Mouse (Mus musculus): ENCODE data around the gene Hist3h2a. TPM values are rescaled to one million over a fixed set of nuclear protein-coding genes. Genes with fewer than 3 reads are reported as not detected.

Gene Hist3h2a
- polyA plus RNA-seq, 1 experiment from 2014 or later = 26.4 TPM

DNA sequence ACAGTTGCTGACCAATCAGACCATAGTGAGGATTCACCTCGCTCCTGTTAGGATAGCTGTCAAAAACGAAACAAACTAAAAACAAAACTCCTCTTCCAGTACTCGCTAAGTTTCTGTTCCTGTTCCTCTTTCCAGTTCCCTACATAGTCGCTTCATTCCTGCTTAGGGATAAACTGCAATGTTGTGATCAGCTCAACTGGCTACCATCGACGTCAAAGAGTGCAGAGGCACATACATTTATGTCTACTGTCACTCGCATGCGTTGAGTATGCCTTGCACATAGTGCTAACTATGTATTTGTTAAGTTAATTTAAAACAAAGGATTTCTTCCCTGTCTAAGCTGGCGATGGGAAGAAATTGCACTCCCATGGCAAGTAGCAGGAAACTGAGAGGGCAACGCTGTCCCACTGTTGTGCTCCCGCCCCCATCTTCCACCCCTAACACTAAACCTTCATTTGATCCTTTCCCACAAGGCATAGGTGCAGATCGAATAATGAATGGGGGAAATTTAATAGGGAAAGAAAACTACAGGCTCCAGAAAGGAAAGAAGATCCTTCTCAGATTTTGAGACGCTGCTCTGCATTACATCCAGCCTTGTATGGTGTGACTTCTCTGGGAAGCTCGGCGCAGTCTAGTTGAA, 4.8 kb downstream of the Hist3h2a start:
- Histone ChIP-seq H3K4me1 (peaks cover 36% of the 10 kb centered on the region), H3K9ac (peak overlapping the region; percentile 76), H3K27ac (replicated peaks) (peak overlapping the region; percentile 24; the same call in 1 of the 2 replicates), H3K27me3 (replicated peaks) (peaks cover 33% of the 10 kb centered on the region), H3K4me2 (peak overlapping the region; percentile 85), H3K9me3 (peaks cover 9% of the 10 kb centered on the region; the same call in 1 of the 2 replicates), H3K36me3 (peaks cover 16% of the 10 kb centered on the region), H3K4me3 (peak overlapping the region; percentile 63)
- ATAC-seq (ENCODE audit: extremely low read depth, insufficient number of reproducible peaks, low FRiP score, low TSS enrichment) = no peak
- WGBS = 35% methylated on average over 15 of the region's 15 CpGs

DNA sequence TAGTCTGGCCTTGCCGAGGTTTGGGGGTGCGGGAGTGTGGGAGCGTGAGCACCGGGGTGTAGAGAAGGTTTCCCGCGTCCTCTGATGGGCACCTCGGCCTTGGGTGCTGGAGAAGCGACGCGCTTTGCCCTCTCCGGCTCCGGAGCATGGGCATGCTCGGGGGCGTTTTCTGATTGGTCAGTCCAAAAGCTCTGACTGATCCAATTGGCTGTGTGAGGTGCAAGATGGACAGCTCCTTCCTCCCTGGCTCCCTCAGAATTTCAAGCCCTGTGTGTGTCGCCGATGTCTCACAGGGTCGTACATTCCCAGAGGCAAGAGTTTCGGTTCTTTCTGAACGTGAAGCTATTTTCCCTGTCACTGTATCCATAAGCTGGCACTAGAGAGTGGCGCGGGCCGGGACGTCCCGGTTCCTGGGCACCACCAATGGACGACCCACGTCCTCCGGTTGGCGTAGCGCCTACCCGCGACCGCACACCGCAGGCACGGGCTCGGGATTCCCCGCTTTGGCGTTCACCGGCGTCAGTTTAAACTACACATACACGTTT, 5.5 kb downstream of the Hist3h2a start:
- H3K9ac ChIP-seq = peak overlapping the region; percentile 76
- ATAC-seq (ENCODE audit: extremely low read depth, insufficient number of reproducible peaks, low FRiP score, low TSS enrichment) = no peak; the same call in 1 of the 2 replicates
- peaks cover 9% of the 10 kb centered on the region; the same call in 1 of the 2 replicates for H3K9me3 ChIP-seq
- peaks cover 16% of the 10 kb centered on the region for H3K36me3 ChIP-seq
- peaks cover 35% of the 10 kb centered on the region for H3K27me3 ChIP-seq (replicated peaks)
- H3K4me3 ChIP-seq = peak overlapping the region; percentile 63
- 3% methylated on average over 40 of the region's 40 CpGs for WGBS
- peak overlapping the region; percentile 85 for H3K4me2 ChIP-seq
- peak overlapping the region; percentile 53; the same call in 1 of the 2 replicates for H3K27ac ChIP-seq (replicated peaks)
- peaks cover 41% of the 10 kb centered on the region for H3K4me1 ChIP-seq

GRCm38 (mm10) chr11:58961364-58962177, 7.1 kb downstream of the Hist3h2a start:
- Histone ChIP-seq H3K4me1 (peaks cover 43% of the 10 kb centered on the region), H3K36me3 (peaks cover 16% of the 10 kb centered on the region), H3K4me3 (peak overlapping the region; percentile 20; the same call in 1 of the 2 replicates), H3K4me2 (peak overlapping the region; percentile 22), H3K9ac (no peak overlapping the region), H3K27me3 (replicated peaks) (peaks cover 35% of the 10 kb centered on the region), H3K27ac (replicated peaks) (no peak overlapping the region), H3K9me3 (peaks cover 9% of the 10 kb centered on the region; the same call in 1 of the 2 replicates)
- WGBS = 47% methylated on average over 50 of the region's 50 CpGs
- ATAC-seq (ENCODE audit: extremely low read depth, insufficient number of reproducible peaks, low FRiP score, low TSS enrichment) = no peak

GRCm38 (mm10) chr11:58963543-58963942, 9.1 kb downstream of the Hist3h2a start:
- Histone ChIP-seq H3K9ac (no peak overlapping the region), H3K9me3 (peaks cover 9% of the 10 kb centered on the region; the same call in 1 of the 2 replicates), H3K4me2 (no peak overlapping the region), H3K27ac (replicated peaks) (no peak overlapping the region), H3K4me3 (no peak overlapping the region), H3K4me1 (peaks cover 35% of the 10 kb centered on the region), H3K27me3 (replicated peaks) (peaks cover 35% of the 10 kb centered on the region), H3K36me3 (no peaks in the 10 kb centered on the region)
- ATAC-seq (ENCODE audit: extremely low read depth, insufficient number of reproducible peaks, low FRiP score, low TSS enrichment) = no peak
- 34% methylated on average over 17 of the region's 17 CpGs for WGBS

DNA sequence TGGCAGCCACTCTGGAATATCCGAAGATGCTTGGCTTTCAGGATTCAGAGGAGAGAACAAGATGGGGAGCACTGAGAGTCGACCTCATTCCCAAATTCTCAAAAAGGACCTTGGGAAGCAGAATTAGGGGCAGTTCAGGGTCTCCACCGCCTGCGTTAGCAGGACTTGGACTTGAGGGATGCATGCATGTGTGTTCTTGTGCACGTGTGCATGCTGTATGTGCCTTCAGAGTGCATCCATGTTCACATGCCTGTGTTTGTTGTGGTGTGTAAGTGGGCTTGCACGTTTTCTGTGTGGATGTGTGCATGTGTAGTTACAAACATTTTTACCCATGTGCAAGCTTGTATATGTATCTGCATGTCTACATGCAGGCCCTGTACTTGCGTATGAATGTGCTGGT, 9.7 kb downstream of the Hist3h2a start:
- Histone ChIP-seq H3K4me3 (no peak overlapping the region), H3K9me3 (peaks cover 9% of the 10 kb centered on the region; the same call in 1 of the 2 replicates), H3K36me3 (0 out of 2 replicates have a peak, but pooled peaks cover 2% of the 10 kb centered on the region), H3K27me3 (replicated peaks) (peaks cover 35% of the 10 kb centered on the region), H3K4me1 (peaks cover 35% of the 10 kb centered on the region), H3K9ac (no peak overlapping the region), H3K4me2 (no peak overlapping the region), H3K27ac (replicated peaks) (no peak overlapping the region)
- 75% methylated on average over 7 of the region's 7 CpGs for WGBS
- no peak for ATAC-seq (ENCODE audit: extremely low read depth, insufficient number of reproducible peaks, low FRiP score, low TSS enrichment)

DNA sequence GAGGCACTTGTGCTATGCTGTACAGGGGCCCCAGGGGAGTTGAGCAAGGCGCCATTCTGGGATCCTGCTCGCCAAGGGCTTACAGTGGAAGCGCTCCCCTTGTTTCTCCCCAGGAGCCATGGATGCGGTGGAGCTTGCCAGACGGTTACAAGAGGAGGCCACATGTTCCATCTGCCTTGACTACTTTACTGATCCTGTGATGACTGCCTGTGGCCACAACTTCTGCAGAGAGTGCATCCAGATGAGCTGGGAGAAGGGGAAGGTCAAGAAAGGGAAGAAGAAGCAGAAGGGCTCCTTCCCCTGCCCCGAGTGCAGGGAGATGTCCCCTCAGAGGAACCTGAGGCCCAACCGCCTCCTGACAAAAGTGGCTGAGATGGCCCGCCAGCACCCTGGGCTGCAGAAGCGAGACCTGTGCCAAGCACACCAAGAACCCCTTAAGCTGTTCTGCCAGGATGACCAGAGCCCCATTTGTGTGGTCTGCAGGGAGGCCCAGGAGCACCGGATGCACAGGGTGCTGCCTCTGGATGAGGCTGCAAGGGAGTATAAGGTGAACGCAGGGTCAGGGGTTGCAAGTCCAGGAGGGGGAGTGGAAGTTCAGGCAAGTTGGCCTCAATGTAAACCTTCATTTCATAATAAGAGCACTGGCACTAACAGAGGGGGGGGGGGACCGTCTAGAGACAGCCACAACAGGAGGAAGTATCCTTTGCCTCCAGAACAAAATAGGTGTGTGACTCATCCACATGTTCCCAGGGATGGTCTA, 10.7 kb downstream of the Hist3h2a start:
- Histone ChIP-seq H3K4me1 (peaks cover 34% of the 10 kb centered on the region), H3K27me3 (replicated peaks) (peaks cover 35% of the 10 kb centered on the region), H3K36me3 (peaks cover 10% of the 10 kb centered on the region; the same call in 1 of the 2 replicates), H3K9ac (peak overlapping the region; percentile 28; the same call in 1 of the 2 replicates), H3K27ac (replicated peaks) (no peak overlapping the region), H3K4me2 (0 out of 2 replicates have a peak overlapping the region, but pooled peaks have one; percentile 15), H3K9me3 (peaks cover 9% of the 10 kb centered on the region; the same call in 1 of the 2 replicates), H3K4me3 (no peak overlapping the region)
- WGBS = 36% methylated on average over 12 of the region's 12 CpGs
- no peak for ATAC-seq (ENCODE audit: extremely low read depth, insufficient number of reproducible peaks, low FRiP score, low TSS enrichment)

DNA sequence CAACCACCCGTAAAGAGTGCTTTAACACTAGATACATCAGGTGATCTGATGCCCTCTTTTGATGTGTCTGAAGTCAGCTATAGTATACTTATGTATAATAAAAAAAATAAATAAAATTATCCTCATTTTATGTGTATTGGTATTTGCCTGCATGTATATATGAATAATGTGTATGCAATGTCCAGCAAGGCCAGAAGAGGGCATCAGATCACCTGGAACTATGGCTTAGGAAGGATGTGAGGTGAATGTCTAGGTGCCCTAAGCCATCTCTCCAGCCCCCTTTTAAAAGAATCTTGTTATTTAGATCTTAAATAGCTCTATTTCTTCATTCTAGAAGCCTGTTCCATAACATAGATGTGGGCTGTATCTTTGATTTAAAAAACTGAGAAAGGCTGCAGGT, 12.9 kb downstream of the Hist3h2a start:
- H3K27me3 ChIP-seq (replicated peaks) = peaks cover 21% of the 10 kb centered on the region
- no peak overlapping the region for H3K4me2 ChIP-seq
- H3K36me3 ChIP-seq = peaks cover 25% of the 10 kb centered on the region
- no peak overlapping the region for H3K4me3 ChIP-seq
- ATAC-seq (ENCODE audit: extremely low read depth, insufficient number of reproducible peaks, low FRiP score, low TSS enrichment) = no peak
- H3K9me3 ChIP-seq = no peaks in the 10 kb centered on the region
- H3K27ac ChIP-seq (replicated peaks) = no peak overlapping the region
- H3K9ac ChIP-seq = no peak overlapping the region
- H3K4me1 ChIP-seq = peaks cover 44% of the 10 kb centered on the region
- WGBS = 94% methylated on average over 1 of the region's 1 CpGs

DNA sequence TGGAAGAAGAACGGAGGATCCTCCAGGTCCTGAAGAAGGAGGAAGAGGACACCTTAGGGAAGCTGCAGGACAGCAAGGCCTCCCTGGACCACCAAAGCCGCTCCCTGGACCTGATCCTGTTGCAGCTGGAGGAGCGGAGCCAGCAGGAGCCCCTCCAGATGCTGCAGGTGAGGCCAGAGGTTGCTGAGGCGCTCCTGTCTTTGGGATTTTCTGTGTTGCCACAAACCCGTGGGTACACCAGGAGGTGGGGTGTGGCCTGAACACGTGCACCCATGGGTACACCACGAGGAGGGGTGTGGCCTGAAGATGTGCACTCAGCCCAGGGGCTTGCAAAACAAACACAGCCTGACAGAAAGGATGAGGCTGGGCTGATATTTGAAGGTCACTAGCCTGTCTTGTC, 14.1 kb downstream of the Hist3h2a start:
- Histone ChIP-seq H3K9me3 (no peaks in the 10 kb centered on the region), H3K9ac (no peak overlapping the region), H3K4me2 (no peak overlapping the region), H3K27me3 (replicated peaks) (peaks cover 9% of the 10 kb centered on the region), H3K4me1 (peaks cover 44% of the 10 kb centered on the region), H3K4me3 (no peak overlapping the region), H3K27ac (replicated peaks) (no peak overlapping the region), H3K36me3 (peaks cover 29% of the 10 kb centered on the region)
- WGBS = 77% methylated on average over 7 of the region's 7 CpGs
- no peak for ATAC-seq (ENCODE audit: extremely low read depth, insufficient number of reproducible peaks, low FRiP score, low TSS enrichment)

GRCm38 (mm10) chr11:58969027-58969426, 14.5 kb downstream of the Hist3h2a start:
- Histone ChIP-seq H3K27me3 (replicated peaks) (peaks cover 4% of the 10 kb centered on the region; the same call in 1 of the 2 replicates), H3K4me2 (no peak overlapping the region), H3K9me3 (no peaks in the 10 kb centered on the region), H3K4me3 (no peak overlapping the region), H3K4me1 (peaks cover 43% of the 10 kb centered on the region), H3K27ac (replicated peaks) (no peak overlapping the region), H3K9ac (peak overlapping the region; percentile 33; the same call in 1 of the 2 replicates), H3K36me3 (peaks cover 29% of the 10 kb centered on the region)
- no peak for ATAC-seq (ENCODE audit: extremely low read depth, insufficient number of reproducible peaks, low FRiP score, low TSS enrichment)
- WGBS = 58% methylated on average over 8 of the region's 8 CpGs

GRCm38 (mm10) chr11:58969659-58970058, 15.2 kb downstream of the Hist3h2a start:
- 69% methylated on average over 6 of the region's 6 CpGs for WGBS
- no peak overlapping the region for H3K4me3 ChIP-seq
- ATAC-seq (ENCODE audit: extremely low read depth, insufficient number of reproducible peaks, low FRiP score, low TSS enrichment) = no peak
- H3K27me3 ChIP-seq (replicated peaks) = no peaks in the 10 kb centered on the region
- no peak overlapping the region for H3K27ac ChIP-seq (replicated peaks)
- peaks cover 32% of the 10 kb centered on the region for H3K36me3 ChIP-seq
- H3K4me2 ChIP-seq = no peak overlapping the region
- H3K4me1 ChIP-seq = peaks cover 41% of the 10 kb centered on the region
- peak overlapping the region; percentile 33; the same call in 1 of the 2 replicates for H3K9ac ChIP-seq
- H3K9me3 ChIP-seq = no peaks in the 10 kb centered on the region

Data from heart, embryonic 13.5 days (tissue).